Mouse (Mus musculus): ENCODE results near the gene Ccdc142. TPM values are rescaled to one million over a fixed set of nuclear protein-coding genes. Genes with fewer than 3 reads are reported as not detected.

The Ccdc142 gene
- total RNA-seq, 2 experiments from 2014 or later: 1.3 to 1.5 TPM

DNA sequence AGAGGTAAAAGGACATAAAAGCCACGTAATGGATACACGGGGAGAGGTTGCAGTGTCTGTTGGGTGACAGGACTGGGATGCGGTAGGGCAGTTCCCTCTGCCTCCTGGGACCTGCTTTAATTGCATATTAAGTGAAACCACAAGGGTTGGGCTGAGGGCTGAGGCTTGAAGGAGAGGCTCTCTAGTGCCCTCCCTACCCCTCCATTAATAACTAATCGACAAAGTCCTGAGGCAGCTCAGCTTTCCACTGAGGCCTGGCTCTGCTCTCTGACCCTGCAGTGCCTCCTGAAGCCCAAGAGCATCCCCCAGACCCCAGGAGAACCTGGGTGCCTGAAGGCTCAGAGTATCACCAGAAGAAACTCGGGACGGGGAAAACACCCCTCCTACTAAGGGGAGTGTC, 16.9 kb upstream of the Ccdc142 start:
- no peak for DNase-seq

- peak in 1 of 2 experiments; percentile 31 for DNase-seq
Measured at GRCm38 (mm10) chr6:83086121-83087035, 15.0 kb upstream of the Ccdc142 start, which contains the start of gene Lbx2. TSS of gene Lbx2 (plus strand) at chr6:83086367.

GRCm38 (mm10) chr6:83087205-83087925, 14.0 kb upstream of the Ccdc142 start:
- DNase-seq: peak; percentile 57 to 67

- DNase-seq: no peak
Measured at GRCm38 (mm10) chr6:83087926-83088260, 13.5 kb upstream of the Ccdc142 start.

DNA sequence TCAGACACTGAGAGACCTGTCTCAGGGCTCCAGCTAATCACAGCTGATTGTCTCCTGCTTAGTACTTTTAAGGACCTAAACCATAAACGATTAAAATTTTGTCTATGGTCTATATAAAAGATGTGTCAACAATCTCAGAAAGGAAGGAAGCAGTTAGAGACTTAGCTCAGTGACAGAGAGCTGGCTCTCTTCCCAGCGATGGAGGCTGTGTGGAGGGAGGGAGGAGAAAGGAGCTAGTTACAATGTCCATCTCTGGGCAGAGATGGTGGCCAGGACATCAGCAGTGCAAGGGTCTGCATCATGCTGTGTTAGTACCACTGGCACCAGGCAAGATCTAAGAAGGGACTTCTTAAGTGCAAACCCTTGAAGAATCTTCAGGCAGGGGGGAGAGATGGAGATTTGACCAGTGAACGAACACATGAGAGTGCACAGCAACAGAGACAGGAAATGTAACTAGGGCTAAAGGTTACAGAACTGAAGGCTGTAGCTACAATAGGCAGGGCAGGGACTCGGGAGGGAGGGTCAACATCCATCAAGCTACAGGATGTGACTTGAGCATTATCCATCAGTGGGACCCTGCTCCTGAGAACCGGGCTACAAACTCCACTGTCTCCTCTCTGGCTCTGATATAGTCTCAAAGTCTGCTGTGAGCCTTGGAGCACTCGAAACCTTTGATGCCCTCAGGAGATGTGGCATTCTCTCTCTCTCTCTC, 8.8 kb upstream of the Ccdc142 start:
- no peak for DNase-seq

DNA sequence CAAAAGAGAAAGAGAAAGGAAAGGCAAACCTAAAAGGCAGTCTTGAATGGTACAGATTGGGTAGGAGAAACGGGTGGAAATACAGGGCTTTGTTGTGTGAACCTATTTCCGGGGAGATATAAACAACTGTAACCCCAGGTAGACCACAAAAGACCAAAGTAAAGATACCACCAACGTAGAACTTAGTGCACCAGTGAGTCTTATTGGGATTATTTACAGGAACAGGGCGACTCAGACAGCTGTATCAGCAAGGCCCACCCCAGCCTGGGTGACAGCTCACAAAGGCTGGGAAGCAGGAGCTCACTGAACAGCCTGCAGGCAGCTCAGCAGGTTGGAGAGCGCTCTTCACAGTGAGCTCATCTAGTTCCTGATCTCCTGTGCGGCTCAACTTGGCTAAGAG, 5.4 kb upstream of the Ccdc142 start:
- DNase-seq: no peak

GRCm38 (mm10) chr6:83098411-83098810, 3.0 kb upstream of the Ccdc142 start:
- DNase-seq: no peak

- DNase-seq: peak; percentile 65 to 68
Measured at GRCm38 (mm10) chr6:83101688-83102556, 521 bp downstream of the Ccdc142 start.

DNA sequence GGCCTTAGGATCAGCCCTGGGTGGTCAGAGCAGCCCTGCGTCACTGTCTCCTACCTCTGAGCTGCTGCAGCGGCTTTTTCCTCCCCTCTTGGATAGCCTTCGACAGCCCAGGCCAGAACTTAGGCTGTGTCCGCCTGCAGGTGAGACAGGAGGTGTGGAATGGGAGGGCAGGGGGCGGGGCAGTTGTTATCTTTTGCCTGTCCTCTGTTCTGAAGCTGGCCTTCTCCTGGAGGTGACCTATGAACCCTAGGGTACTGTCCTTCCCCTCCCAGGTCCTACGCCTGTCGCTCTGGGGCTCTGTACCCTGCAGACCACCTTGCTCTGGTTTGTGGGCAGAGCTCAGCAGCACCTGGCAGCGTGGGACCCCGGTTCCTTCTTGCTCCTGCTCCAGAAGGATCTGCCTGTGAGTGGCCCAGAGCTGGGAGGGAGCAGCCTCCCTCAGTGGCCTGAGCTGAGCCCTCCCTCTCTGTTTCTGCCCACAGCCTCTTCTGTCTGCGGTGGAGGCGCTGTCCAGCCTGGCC, 1.8 kb downstream of the Ccdc142 start:
- DNase-seq: no peak

GRCm38 (mm10) chr6:83104158-83104557, 2.8 kb downstream of the Ccdc142 start:
- no peak for DNase-seq

- DNase-seq: peak; percentile 71 to 83
Measured at GRCm38 (mm10) chr6:83107566-83108400, 6.4 kb downstream of the Ccdc142 start.

- peak; percentile 85 to 91 for DNase-seq
Measured at GRCm38 (mm10) chr6:83108762-83109668, 7.6 kb downstream of the Ccdc142 start, which contains the start of gene Mrpl53. TSS of gene Mrpl53 (plus strand) at chr6:83109040.

DNA sequence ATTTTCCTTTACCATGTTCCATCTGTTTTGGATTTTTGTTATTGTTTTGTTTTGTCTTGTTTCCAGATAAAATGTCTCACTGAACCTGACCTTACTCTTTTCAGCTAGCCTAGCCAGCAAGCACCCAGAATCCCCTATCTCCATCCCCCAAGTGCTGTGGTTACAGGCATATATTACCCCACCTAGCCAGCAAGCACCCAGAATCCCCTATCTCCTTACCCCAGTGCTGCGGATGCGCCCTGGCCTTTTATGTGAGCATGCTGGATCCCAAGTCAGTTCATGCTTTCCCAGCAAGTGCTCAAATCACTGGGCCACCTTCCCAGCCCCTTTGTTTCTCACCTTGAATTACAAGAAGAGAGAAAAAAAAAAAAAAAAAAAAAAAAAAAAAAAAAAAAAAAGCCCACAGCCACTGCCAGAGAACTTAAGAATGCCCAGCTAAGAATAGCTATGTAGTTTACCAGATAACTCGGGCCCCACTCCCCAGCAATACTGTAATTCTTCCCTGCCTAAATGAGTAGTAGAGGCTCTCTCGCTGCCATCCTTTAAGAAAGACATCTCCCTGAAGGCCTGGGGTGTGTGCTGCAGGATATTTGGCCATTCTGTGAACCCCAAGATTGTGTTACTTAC, 10.2 kb downstream of the Ccdc142 start:
- DNase-seq: no peak

GRCm38 (mm10) chr6:83115011-83115671, 13.7 kb downstream of the Ccdc142 start, which contains the start of gene Mogs:
TSS of gene Mogs (plus strand) at chr6:83115496.
- DNase-seq: peak; percentile 97

DNA sequence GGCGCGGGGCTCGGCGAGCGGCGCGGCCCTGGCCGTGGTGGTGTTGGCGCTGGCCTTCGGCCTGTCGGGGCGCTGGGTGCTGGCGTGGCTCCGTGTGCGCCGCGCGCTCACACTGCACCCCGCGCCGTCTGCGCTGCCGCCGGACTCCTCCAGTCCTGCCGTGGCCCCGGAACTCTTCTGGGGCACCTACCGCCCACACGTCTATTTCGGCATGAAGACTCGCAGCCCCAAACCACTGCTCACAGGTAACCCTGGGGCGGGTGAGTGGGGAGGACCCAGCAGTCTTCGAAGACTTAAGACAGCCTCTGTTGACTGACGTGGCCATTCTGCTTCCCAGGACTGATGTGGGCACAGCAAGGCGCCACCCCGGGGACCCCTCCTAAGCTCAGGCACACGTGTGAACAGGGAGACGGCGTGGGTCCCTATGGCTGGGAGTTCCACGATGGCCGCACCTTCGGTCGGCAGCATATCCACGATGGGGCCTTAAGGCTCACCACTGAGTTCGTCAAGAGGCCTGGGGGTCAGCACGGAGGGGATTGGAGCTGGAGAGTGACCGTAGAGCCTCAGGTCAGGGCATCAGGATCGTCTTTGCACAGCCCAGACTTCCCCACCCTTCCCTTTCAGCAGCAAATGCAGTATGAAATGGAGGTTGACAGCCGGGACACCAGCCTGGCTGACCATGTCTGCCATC, 14.4 kb downstream of the Ccdc142 start:
- no peak for DNase-seq

DNA sequence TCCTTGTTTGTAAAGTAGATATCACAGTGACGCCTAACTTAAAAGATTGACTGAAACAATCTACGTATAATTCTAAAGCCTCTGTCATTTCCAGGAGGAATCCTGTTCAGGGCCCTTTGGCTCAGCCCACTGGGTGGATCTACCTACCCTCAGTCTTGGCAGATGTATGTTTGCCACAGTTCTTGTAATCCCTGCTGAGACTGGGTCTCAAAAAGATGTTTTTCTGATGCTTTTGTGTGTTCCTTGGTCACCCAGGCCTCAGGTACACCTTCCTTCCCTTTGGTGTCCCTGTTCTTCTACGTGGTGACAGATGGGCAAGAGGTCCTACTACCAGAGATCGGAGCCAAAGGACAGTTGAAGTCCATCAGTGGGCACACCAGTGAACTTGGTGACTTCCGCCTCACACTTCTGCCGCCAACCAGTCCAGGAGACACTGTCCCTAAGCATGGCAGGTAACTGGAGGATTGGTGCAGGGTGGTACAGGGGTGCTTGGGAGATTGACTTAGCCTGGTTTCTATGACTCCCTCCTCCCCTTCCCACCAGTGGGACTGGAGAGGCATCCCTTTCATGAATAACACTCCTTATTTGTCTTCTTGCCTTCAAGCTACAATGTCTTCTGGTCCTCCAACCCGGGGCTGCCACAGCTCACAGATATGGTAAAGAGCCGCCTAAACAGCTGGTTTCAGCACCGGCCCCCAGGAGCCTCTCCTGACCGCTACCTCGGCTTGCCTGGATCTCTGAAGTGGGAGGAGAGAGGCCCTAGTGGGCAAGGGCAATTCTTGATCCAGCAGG, 15.2 kb downstream of the Ccdc142 start:
- DNase-seq: no peak

GRCm38 (mm10) chr6:83117165-83117438, 15.7 kb downstream of the Ccdc142 start:
- no peak for DNase-seq

Data from heart, adult 18-20 months (tissue).